Mouse (Mus musculus): ENCODE measurements around the gene Slc16a13.

- TF ChIP-seq CTCF (IDR thresholded peaks at IDR 0.05) (no peak), EP300 (IDR thresholded peaks at IDR 0.05) (no peak)
Observed at GRCm38 (mm10) chr11:70259035-70259434, 38.2 kb upstream of the Slc16a13 start.

All from lung, postnatal 0 days (tissue).